Mouse (Mus musculus): ENCODE data around the gene Gbgt1.

- TF ChIP-seq POLR2A (IDR thresholded peaks at IDR 0.05; ENCODE audit: insufficient read length, low read depth) (no peak), REST (IDR thresholded peaks at IDR 0.05; ENCODE audit: insufficient read depth, insufficient read length) (no peak), TCF3 (IDR thresholded peaks at IDR 0.05; ENCODE audit: insufficient read length, low read depth) (no peak), E2F4 (IDR thresholded peaks at IDR 0.05; ENCODE audit: insufficient read depth) (no peak), TCF12 (IDR thresholded peaks at IDR 0.05; ENCODE audit: insufficient read depth, poor library complexity, severe bottlenecking) (no peak), MAX (IDR thresholded peaks at IDR 0.05; ENCODE audit: low read depth) (no peak), SRF (IDR thresholded peaks at IDR 0.05; ENCODE audit: control insufficient read depth, insufficient read length, low read depth) (no peak), MYOG (IDR thresholded peaks at IDR 0.05; ENCODE audit: control insufficient read depth in 1 of 3, insufficient read depth in 1 of 3, insufficient read length in 2 of 3, low read depth in 2 of 3) (no peak), POLR2AphosphoS2 (IDR thresholded peaks at IDR 0.05; ENCODE audit: insufficient read length, low read depth) (no peak), CEBPB (IDR thresholded peaks at IDR 0.05; ENCODE audit: insufficient read depth, poor library complexity, severe bottlenecking) (no peak), MYOD1 (IDR thresholded peaks at IDR 0.05; ENCODE audit: control insufficient read depth in 1 of 3, insufficient read length in 2 of 3, low read depth in 2 of 3) (no peak)
These were observed 37.3 kb downstream of the Gbgt1 start for GRCm38 (mm10) chr2:28533901-28534435.
